Mouse (Mus musculus): Measurements from ENCODE around the gene Dnajb14. TPM values are rescaled to one million over a fixed set of nuclear protein-coding genes. Genes with fewer than 3 reads are reported as not detected.

The Dnajb14 gene
- polyA plus RNA-seq, 1 experiment from 2014 or later = 8.0 TPM

DNA sequence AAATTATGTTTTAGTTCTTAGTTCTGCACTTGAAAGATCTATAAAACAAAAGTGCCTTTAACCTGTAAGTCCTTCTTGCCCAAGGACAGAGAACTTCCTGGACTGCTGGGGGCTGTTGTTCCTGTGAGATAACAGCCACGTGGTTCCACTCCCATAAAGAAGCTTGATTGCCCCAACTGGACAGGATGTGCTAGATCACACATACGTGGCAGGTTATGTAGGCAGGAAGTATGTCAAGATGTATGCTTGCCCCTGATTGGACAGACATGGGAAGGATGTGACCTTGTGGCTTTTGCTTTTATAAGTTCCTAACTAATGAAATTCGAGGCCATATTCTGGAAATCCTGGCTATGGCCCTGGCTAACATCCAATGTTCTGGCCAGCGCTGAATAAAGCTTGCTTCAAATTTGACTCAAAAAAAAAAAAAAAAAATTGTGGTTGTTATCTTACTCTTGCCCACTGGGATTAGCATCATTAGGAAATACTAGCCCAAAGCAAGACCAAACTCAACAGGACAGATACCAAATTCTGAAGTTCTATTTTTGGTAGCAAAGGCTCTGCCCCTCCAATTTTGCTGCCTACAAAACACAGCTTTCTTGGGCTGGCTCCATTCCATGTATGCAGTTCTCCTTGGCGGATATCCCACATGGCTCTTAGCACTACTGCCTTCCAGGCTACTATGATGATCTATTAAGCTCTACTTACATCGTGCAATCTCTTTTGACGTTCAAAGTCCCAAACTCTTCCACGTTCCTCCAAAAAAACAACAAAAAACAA, 6.9 kb upstream of the Dnajb14 start:
- no peaks in the 10 kb centered on the region for H3K36me3 ChIP-seq (ENCODE audit: control insufficient read depth, insufficient read depth, low read length)
- no peaks in the 10 kb centered on the region for H3K27me3 ChIP-seq (ENCODE audit: control insufficient read depth, insufficient read depth, low read length)
- H3K9me3 ChIP-seq (replicated peaks; ENCODE audit: control insufficient read depth, low read length) = no peaks in the 10 kb centered on the region
- no peak for ATAC-seq (ENCODE audit: insufficient read depth, low FRiP score)
- peaks cover 14% of the 10 kb centered on the region for H3K4me1 ChIP-seq (ENCODE audit: control insufficient read depth, insufficient read depth, low read length)
- H3K4me2 ChIP-seq (ENCODE audit: low read depth, low read length) = no peak overlapping the region
- no peak overlapping the region for H3K4me3 ChIP-seq (replicated peaks; ENCODE audit: low read length)
- 39% methylated on average over 8 of the region's 8 CpGs for WGBS
- peak overlapping the region; percentile 62 for H3K27ac ChIP-seq (ENCODE audit: low read length)
- H3K9ac ChIP-seq (ENCODE audit: low read length) = no peak overlapping the region

DNA sequence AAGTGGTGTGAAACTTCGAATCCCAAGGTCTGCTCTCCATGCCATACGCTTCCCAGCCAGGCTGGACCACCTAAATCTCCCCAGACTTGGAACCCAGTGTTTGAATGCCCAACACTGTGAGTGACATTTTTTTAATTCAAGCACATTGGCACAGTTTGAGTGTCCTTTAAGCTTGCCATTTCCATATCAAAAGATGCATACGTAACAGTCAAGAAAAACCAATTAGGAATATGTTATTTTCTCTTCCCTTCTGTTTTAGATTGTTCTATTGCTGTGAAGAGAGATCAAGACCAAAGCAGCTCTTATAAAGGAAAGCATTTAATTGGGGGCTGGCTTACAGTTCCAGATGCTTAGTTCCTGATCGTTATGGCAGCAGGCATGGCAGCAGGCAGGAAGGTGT, 6.0 kb upstream of the Dnajb14 start:
- no peaks in the 10 kb centered on the region for H3K9me3 ChIP-seq (replicated peaks; ENCODE audit: control insufficient read depth, low read length)
- peaks cover 14% of the 10 kb centered on the region for H3K4me1 ChIP-seq (ENCODE audit: control insufficient read depth, insufficient read depth, low read length)
- H3K4me2 ChIP-seq (ENCODE audit: low read depth, low read length) = no peak overlapping the region
- H3K27me3 ChIP-seq (ENCODE audit: control insufficient read depth, insufficient read depth, low read length) = no peaks in the 10 kb centered on the region
- WGBS = 89% methylated on average over 4 of the region's 4 CpGs
- no peak for ATAC-seq (ENCODE audit: insufficient read depth, low FRiP score)
- peak overlapping the region; percentile 62; the same call in 1 of the 2 replicates for H3K27ac ChIP-seq (ENCODE audit: low read length)
- no peaks in the 10 kb centered on the region for H3K36me3 ChIP-seq (ENCODE audit: control insufficient read depth, insufficient read depth, low read length)
- no peak overlapping the region for H3K9ac ChIP-seq (ENCODE audit: low read length)
- H3K4me3 ChIP-seq (replicated peaks; ENCODE audit: low read length) = no peak overlapping the region

DNA sequence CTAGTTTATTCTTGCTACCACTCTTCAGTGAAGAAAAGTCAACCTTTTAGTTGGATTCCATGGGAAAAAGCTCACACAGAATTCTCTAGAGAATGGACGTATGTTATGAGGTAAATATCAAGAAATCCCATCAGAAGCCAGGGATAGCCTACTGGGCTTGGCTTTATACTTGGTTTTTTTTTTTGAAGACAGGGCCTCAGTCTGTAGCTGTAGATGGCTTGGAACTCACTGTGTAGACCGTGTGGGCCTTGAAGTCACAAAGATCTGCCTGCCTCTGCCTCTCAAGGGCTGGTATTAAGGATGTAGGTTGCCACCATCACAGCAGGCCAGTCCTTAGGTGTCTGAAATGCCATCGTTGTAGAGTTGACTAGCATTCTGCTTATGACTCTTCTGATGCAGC, 4.9 kb upstream of the Dnajb14 start:
- H3K27ac ChIP-seq (ENCODE audit: low read length) = no peak overlapping the region
- WGBS = 94% methylated on average over 3 of the region's 3 CpGs
- no peak overlapping the region for H3K9ac ChIP-seq (ENCODE audit: low read length)
- no peak overlapping the region for H3K4me2 ChIP-seq (ENCODE audit: low read depth, low read length)
- no peak overlapping the region for H3K4me3 ChIP-seq (replicated peaks; ENCODE audit: low read length)
- H3K4me1 ChIP-seq (ENCODE audit: control insufficient read depth, insufficient read depth, low read length) = peaks cover 21% of the 10 kb centered on the region
- no peaks in the 10 kb centered on the region for H3K27me3 ChIP-seq (ENCODE audit: control insufficient read depth, insufficient read depth, low read length)
- ATAC-seq (ENCODE audit: insufficient read depth, low FRiP score) = no peak
- no peaks in the 10 kb centered on the region for H3K36me3 ChIP-seq (ENCODE audit: control insufficient read depth, insufficient read depth, low read length)
- no peaks in the 10 kb centered on the region for H3K9me3 ChIP-seq (replicated peaks; ENCODE audit: control insufficient read depth, low read length)

DNA sequence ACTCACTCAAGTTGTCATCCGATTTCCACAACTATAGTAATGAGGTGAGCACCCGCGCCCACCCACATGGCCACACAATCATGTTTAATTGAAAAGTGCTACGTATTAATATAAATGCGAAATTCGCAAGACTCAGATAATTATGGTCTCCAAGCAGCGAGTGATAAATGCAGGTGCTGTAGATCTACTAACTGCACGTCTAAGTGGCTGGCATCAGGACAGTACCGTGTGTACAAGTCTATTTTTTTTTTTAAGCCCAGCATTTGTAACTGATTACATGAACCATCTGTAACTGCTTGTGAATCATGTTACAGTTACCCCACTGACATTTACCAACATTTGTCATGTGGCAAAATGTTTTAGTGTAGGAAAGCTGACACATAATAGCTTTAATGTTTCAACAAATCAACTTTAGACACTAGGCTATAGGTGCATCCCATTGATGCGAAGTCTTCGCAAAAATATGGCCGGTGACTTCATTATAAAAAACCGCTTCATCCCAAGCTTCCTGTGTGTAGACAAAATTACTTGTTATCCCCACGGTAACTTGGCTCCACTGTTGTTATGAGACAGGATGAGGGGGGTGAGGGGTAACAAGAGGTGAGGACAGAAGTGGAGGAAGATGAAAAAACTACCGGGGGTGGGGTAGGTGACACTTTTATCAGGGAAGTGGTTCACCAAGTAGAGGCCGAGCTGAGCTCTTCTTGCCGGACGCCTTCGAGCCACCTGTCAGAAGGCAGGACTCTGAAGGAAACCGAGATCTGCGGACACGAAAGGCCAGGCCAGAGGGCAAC, 3.9 kb upstream of the Dnajb14 start:
- Histone ChIP-seq H3K36me3 (ENCODE audit: control insufficient read depth, insufficient read depth, low read length) (no peaks in the 10 kb centered on the region), H3K27me3 (ENCODE audit: control insufficient read depth, insufficient read depth, low read length) (no peaks in the 10 kb centered on the region), H3K4me3 (replicated peaks; ENCODE audit: low read length) (peak overlapping the region; percentile 80), H3K9ac (ENCODE audit: low read length) (peak overlapping the region; percentile 74), H3K9me3 (replicated peaks; ENCODE audit: control insufficient read depth, low read length) (no peaks in the 10 kb centered on the region), H3K27ac (ENCODE audit: low read length) (peak overlapping the region; percentile 91), H3K4me2 (ENCODE audit: low read depth, low read length) (peak overlapping the region; percentile 62), H3K4me1 (ENCODE audit: control insufficient read depth, insufficient read depth, low read length) (peaks cover 21% of the 10 kb centered on the region)
- ATAC-seq (ENCODE audit: insufficient read depth, low FRiP score) = no peak
- 32% methylated on average over 22 of the region's 22 CpGs for WGBS

DNA sequence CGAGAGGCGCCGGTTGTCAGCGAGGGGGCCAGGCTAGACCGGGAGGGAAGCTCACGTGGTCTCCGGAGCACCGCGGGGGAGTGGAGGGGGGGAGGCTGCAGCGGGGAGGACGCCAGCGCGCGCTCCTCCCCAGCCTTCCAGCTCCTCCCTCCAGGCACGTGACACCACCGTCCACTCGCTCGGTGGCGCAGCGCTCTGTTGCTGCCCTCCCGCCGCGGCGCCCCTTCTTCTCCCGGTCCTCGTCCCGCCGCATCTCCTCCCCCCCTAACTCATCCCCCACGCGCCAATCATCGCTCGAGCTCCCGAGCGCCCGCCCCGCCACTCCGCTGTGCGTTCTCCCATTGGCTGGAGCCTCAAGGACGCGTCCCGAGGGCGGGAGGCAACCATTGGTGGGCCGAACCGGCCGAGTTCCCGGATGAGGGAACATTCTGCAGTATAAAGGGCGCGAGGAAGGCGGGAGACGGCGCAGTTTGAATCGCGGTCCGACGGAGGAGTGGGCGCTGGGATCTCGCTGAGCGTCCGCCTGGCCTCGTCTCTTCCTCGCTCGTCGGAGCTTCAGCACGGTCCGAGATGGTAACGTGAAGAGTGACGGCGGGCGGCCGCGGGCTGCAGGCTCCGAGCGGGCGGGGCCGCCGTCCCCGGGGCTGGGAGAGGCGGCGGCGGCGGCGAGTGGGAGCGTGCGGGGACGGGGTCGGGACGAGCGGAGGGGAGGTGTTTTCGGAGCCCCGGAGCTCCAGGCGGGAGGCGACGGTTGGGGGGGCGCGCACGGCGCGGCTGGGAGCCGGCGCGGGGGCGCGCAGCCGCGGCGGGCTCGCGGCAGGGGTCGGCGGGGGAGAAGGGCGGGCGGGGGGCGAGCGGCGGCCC, 3.1 kb upstream of the Dnajb14 start, which contains the start of gene H2afz:
Gene H2afz (plus strand): TSS at position 364 of the 864 bp plus-strand sequence.
- Histone ChIP-seq H3K4me1 (ENCODE audit: control insufficient read depth, insufficient read depth, low read length) (peaks cover 25% of the 10 kb centered on the region), H3K27ac (ENCODE audit: low read length) (peak within 1 kb of the TSS; percentile 97), H3K4me3 (replicated peaks; ENCODE audit: low read length) (peak within 1 kb of the TSS; percentile 80), H3K36me3 (ENCODE audit: control insufficient read depth, insufficient read depth, low read length) (no peaks in the 10 kb centered on the region), H3K9me3 (replicated peaks; ENCODE audit: control insufficient read depth, low read length) (no peaks in the 10 kb centered on the region), H3K4me2 (ENCODE audit: low read depth, low read length) (peak within 1 kb of the TSS; percentile 62), H3K9ac (ENCODE audit: low read length) (peak within 1 kb of the TSS; percentile 98), H3K27me3 (ENCODE audit: control insufficient read depth, insufficient read depth, low read length) (no peaks in the 10 kb centered on the region)
- peak; percentile 95 for ATAC-seq (ENCODE audit: insufficient read depth, low FRiP score)
- under 1% methylated on average over 87 of the region's 115 CpGs for WGBS

DNA sequence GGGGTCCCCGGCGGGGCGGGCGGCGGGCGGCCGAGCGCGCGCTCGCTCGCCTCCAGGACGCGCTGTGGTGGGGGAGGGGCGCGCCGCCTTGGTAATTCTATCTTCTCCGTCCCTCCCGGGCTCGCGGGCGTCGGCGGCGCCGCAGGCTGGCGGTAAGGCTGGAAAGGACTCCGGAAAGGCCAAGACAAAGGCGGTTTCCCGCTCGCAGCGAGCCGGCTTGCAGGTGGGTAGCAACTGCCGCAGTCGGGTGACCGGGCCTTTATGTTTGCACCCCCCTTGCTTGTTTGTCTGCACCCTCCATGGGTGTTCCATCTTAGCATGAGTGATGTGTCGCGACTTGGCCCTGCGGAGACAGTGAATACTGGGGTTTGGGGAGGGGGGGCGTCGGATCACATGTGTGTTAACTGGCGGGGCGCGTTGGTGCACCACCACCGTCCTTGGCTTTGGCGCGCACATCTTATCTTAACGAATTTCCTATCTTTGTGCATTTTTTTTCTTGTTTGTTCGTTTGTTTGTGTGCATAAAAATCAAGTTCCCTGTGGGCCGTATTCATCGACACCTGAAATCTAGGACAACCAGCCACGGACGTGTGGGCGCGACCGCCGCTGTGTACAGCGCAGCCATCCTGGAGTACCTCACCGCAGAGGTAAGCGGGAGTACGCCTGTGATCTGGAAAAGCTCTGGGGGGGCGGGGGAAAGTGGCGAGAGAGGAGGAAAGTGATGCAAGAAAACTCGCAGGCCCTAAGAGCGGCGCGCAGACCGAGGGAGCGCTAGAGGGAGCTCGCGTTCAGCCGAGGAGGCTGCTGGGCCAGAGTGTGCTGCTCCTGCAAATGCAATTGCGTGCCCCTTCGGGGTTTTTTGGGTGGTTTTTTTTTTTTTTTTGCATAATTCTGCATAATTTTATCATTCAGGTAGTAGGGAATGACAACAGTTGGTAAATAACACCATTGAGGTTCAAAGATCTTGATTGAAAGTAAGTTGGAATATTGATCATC, 2.2 kb upstream of the Dnajb14 start:
- H3K4me1 ChIP-seq (ENCODE audit: control insufficient read depth, insufficient read depth, low read length) = peaks cover 26% of the 10 kb centered on the region
- H3K4me3 ChIP-seq (replicated peaks; ENCODE audit: low read length) = peak overlapping the region; percentile 80
- under 1% methylated on average over 60 of the region's 74 CpGs for WGBS
- peak overlapping the region; percentile 59 for H3K4me2 ChIP-seq (ENCODE audit: low read depth, low read length)
- H3K9ac ChIP-seq (ENCODE audit: low read length) = peak overlapping the region; percentile 98
- ATAC-seq (ENCODE audit: insufficient read depth, low FRiP score) = peak; percentile 48
- no peaks in the 10 kb centered on the region for H3K36me3 ChIP-seq (ENCODE audit: control insufficient read depth, insufficient read depth, low read length)
- H3K27me3 ChIP-seq (ENCODE audit: control insufficient read depth, insufficient read depth, low read length) = no peaks in the 10 kb centered on the region
- H3K9me3 ChIP-seq (replicated peaks; ENCODE audit: control insufficient read depth, low read length) = no peaks in the 10 kb centered on the region
- peak overlapping the region; percentile 97 for H3K27ac ChIP-seq (ENCODE audit: low read length)

DNA sequence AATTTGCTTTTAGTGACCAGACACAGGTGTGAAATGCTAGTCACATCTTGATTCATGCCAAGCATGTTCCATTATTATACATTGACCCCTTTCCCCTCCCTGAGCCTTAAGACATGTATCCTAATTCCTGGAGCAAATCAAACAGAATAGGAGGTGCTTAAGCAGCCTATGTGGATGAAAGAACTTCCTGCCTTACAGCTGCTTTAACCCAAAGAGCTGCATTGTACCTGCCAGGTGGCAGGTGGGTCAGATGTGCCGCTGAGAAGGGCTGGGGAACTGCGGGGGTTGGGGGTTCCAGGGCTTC, 390 bp upstream of the Dnajb14 start:
- peak overlapping the region; percentile 75 for H3K4me2 ChIP-seq (ENCODE audit: low read depth, low read length)
- no peaks in the 10 kb centered on the region for H3K36me3 ChIP-seq (ENCODE audit: control insufficient read depth, insufficient read depth, low read length)
- ATAC-seq (ENCODE audit: insufficient read depth, low FRiP score) = no peak
- H3K9ac ChIP-seq (ENCODE audit: low read length) = peak overlapping the region; percentile 98
- peak overlapping the region; percentile 91 for H3K4me3 ChIP-seq (replicated peaks; ENCODE audit: low read length)
- no peaks in the 10 kb centered on the region for H3K9me3 ChIP-seq (replicated peaks; ENCODE audit: control insufficient read depth, low read length)
- WGBS = 0% methylated on average over 2 of the region's 2 CpGs
- peak overlapping the region; percentile 99 for H3K27ac ChIP-seq (ENCODE audit: low read length)
- 0 out of 2 replicates have a peak, but pooled peaks cover 15% of the 10 kb centered on the region for H3K4me1 ChIP-seq (ENCODE audit: control insufficient read depth, insufficient read depth, low read length)
- H3K27me3 ChIP-seq (ENCODE audit: control insufficient read depth, insufficient read depth, low read length) = no peaks in the 10 kb centered on the region

Measured in stomach, embryonic 16.5 days (tissue).